Mouse (Mus musculus): ENCODE results near the gene Insm1. TPM values are rescaled to one million over a fixed set of nuclear protein-coding genes. Genes with fewer than 3 reads are reported as not detected.

Insm1 gene
- polyA plus RNA-seq, 1 experiment from 2014 or later, result 0.09 TPM

DNA sequence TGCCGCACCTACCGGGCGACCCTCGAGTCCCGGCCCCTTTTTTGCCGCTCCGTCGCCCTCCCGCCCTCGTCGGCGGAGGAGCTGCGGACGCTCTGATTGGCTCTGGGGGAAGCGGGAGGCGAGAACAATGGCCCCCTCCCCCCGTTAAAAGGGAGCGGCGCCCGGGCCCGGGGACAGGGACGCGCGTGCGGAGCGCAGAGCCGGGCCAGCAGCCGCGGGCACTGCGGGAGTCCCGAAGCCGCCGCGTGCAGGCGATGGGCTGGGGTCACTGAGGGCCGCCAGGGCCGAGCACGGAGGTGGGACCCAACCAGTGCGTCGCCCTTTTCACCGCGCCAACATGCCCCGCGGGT lies 183 bp downstream of the Insm1 start:
- 0 out of 2 replicates have a peak, but pooled peaks have one; percentile 3 for ATAC-seq (ENCODE audit: insufficient number of reproducible peaks, low FRiP score, low TSS enrichment, low read depth)
- peaks cover 90% of the 10 kb centered on the region for H3K27me3 ChIP-seq (ENCODE audit: control insufficient read depth, insufficient read depth, low read length)

DNA sequence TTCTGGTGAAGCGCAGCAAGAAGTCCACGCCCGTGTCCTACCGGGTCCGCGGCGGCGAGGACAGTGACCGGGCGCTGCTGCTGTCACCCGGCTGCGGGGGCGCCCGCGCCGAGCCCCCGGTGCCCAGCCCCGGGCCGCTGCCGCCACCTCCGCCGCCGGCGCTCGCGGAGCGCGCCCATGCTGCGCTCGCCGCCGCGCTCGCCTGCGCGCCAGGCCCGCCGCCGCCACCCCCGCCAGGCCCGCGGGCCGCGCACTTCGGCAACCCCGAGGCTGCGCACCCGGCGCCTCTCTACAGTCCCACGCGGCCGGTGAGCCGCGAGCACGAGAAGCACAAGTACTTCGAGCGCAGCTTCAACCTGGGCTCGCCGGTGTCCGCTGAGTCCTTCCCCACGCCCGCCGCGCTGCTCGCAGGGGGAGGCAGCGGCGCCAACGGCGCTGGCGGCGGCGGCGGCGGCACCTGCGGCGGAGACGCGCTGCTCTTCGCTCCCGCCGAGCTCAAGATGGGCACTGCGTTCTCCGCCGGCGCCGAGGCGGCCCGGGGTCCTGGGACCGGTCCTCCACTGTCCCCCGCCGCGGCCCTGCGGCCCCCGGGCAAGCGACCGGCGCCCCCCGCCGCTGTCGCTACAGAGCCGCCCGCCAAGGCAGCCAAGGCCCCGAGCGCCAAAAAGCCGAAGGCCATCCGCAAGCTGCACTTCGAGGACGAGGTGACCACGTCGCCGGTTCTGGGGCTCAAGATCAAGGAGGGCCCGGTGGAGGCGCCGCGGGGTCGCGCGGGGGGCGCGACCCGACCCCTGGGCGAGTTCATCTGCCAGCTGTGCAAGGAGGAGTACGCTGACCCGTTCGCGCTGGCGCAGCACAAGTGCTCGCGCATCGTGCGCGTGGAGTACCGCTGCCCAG lies 806 bp downstream of the Insm1 start:
- DNase-seq (ENCODE audit: low spot score), result peak; percentile 66

More for the DNA sequence above, 183 bp downstream of the Insm1 start:
- Histone ChIP-seq H3K4me2 (ENCODE audit: low read depth, severe bottlenecking) (peak overlapping the region; percentile 95), H3K36me3 (ENCODE audit: control insufficient read depth, insufficient read depth, low read length) (no peaks in the 10 kb centered on the region), H3K9ac (ENCODE audit: low read length) (peak overlapping the region; percentile 43; the same call in 1 of the 2 replicates), H3K9me3 (ENCODE audit: control insufficient read depth, low read length) (no peaks in the 10 kb centered on the region), H3K4me3 (ENCODE audit: low read depth, low read length) (peak overlapping the region; percentile 47), H3K27ac (replicated peaks; ENCODE audit: low read depth, low read length) (no peak overlapping the region), H3K4me1 (ENCODE audit: control insufficient read depth, insufficient read depth, low read length) (peaks cover 20% of the 10 kb centered on the region)
- WGBS, result under 1% methylated on average over 41 of the region's 44 CpGs
- peak; percentile 61 for DNase-seq (ENCODE audit: low spot score)

DNA sequence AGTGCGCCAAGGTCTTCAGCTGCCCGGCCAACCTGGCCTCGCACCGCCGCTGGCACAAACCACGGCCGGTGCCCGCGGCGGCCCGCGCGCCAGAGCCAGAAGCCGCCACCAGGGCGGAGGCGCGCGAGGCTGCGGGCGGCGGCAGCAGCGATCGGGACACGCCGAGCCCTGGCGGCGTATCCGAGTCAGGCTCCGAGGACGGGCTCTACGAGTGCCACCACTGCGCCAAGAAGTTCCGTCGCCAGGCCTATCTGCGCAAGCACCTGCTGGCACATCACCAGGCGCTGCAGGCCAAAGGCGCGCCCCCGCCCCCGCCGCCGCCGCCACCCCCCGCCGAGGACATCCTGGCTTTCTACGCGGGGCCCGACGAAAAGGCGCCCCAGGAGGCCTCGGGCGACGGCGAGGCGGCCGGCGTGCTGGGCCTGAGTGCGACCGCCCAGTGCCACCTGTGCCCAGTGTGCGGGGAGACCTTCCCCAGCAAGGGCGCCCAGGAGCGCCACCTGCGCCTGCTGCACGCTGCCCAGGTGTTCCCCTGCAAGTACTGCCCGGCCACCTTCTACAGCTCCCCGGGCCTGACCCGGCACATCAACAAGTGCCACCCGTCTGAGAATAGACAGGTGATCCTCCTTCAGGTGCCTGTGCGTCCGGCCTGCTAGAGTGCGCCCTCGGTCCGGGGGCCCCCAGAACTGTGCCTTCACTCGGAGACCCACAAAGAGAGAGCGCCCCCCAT lies 1.6 kb downstream of the Insm1 start:
- no peaks in the 10 kb centered on the region for H3K9me3 ChIP-seq (ENCODE audit: control insufficient read depth, low read length)
- peak overlapping the region; percentile 95 for H3K4me2 ChIP-seq (ENCODE audit: low read depth, severe bottlenecking)
- no peak overlapping the region for H3K27ac ChIP-seq (replicated peaks; ENCODE audit: low read depth, low read length)
- no peak overlapping the region for H3K9ac ChIP-seq (ENCODE audit: low read length)
- H3K4me3 ChIP-seq (ENCODE audit: low read depth, low read length), result peak overlapping the region; percentile 47
- H3K4me1 ChIP-seq (ENCODE audit: control insufficient read depth, insufficient read depth, low read length), result peaks cover 18% of the 10 kb centered on the region
- H3K27me3 ChIP-seq (ENCODE audit: control insufficient read depth, insufficient read depth, low read length), result peaks cover 82% of the 10 kb centered on the region
- under 1% methylated on average over 69 of the region's 75 CpGs for WGBS
- no peak for ATAC-seq (ENCODE audit: insufficient number of reproducible peaks, low FRiP score, low TSS enrichment, low read depth)
- H3K36me3 ChIP-seq (ENCODE audit: control insufficient read depth, insufficient read depth, low read length), result no peaks in the 10 kb centered on the region
- DNase-seq (ENCODE audit: low spot score), result peak; percentile 57

More for the DNA sequence above, 806 bp downstream of the Insm1 start:
- Histone ChIP-seq H3K4me1 (ENCODE audit: control insufficient read depth, insufficient read depth, low read length) (peaks cover 20% of the 10 kb centered on the region), H3K27ac (replicated peaks; ENCODE audit: low read depth, low read length) (no peak overlapping the region), H3K9ac (ENCODE audit: low read length) (peak overlapping the region; percentile 43; the same call in 1 of the 2 replicates), H3K27me3 (ENCODE audit: control insufficient read depth, insufficient read depth, low read length) (peaks cover 90% of the 10 kb centered on the region), H3K4me2 (ENCODE audit: low read depth, severe bottlenecking) (peak overlapping the region; percentile 95), H3K9me3 (ENCODE audit: control insufficient read depth, low read length) (no peaks in the 10 kb centered on the region), H3K4me3 (ENCODE audit: low read depth, low read length) (peak overlapping the region; percentile 47), H3K36me3 (ENCODE audit: control insufficient read depth, insufficient read depth, low read length) (no peaks in the 10 kb centered on the region)
- ATAC-seq (ENCODE audit: insufficient number of reproducible peaks, low FRiP score, low TSS enrichment, low read depth), result no peak
- under 1% methylated on average over 103 of the region's 133 CpGs for WGBS

DNA sequence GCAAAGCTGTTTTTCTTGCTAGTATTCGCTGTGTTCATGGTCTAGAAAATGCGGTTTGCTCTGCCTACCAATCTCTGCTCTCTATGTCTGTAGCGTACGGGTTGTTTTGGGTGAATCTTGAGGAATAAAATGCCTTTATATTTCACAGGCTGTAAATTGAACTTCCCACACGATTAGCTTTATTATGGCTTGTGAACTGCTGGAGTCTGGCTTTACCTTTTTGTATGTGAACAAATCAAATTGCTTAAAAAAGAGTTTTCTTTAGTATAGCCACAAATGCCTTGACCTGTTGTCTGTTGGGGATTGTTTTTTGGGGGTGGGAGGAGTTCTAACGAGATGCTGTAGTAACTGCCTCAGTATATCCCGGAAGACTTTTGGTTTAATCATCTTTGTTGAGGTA lies 2.4 kb downstream of the Insm1 start:
- Histone ChIP-seq H3K9me3 (ENCODE audit: control insufficient read depth, low read length) (no peaks in the 10 kb centered on the region), H3K27ac (replicated peaks; ENCODE audit: low read depth, low read length) (no peak overlapping the region), H3K4me3 (ENCODE audit: low read depth, low read length) (no peak overlapping the region), H3K9ac (ENCODE audit: low read length) (no peak overlapping the region), H3K4me1 (ENCODE audit: control insufficient read depth, insufficient read depth, low read length) (peaks cover 18% of the 10 kb centered on the region), H3K36me3 (ENCODE audit: control insufficient read depth, insufficient read depth, low read length) (no peaks in the 10 kb centered on the region), H3K4me2 (ENCODE audit: low read depth, severe bottlenecking) (no peak overlapping the region), H3K27me3 (ENCODE audit: control insufficient read depth, insufficient read depth, low read length) (peaks cover 75% of the 10 kb centered on the region)
- DNase-seq (ENCODE audit: low spot score) (no peak), ATAC-seq (ENCODE audit: insufficient number of reproducible peaks, low FRiP score, low TSS enrichment, low read depth) (no peak)
- WGBS, result 14% methylated on average over 7 of the region's 7 CpGs

DNA sequence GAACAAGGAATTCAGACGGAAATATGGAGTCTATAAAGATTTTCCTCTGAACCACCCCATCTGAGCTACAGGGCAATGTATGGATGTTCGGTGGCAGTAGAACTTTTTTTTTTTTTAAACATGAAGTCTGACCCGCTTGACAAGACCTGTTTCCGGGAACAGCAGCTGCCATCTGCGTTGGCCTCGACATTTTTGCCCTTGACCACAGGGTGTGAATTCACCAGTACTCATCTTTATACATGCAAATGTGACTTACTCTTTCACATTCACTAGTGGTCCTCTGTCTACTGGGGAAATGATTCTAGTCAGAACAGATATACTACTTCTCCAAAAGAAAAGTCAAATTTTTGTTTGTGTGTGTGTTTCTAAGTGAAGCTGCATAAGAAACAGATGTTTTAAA lies 4.1 kb downstream of the Insm1 start:
- H3K27me3 ChIP-seq (ENCODE audit: control insufficient read depth, insufficient read depth, low read length), result peaks cover 62% of the 10 kb centered on the region
- H3K36me3 ChIP-seq (ENCODE audit: control insufficient read depth, insufficient read depth, low read length), result no peaks in the 10 kb centered on the region
- no peak overlapping the region for H3K4me2 ChIP-seq (ENCODE audit: low read depth, severe bottlenecking)
- peaks cover 17% of the 10 kb centered on the region for H3K4me1 ChIP-seq (ENCODE audit: control insufficient read depth, insufficient read depth, low read length)
- WGBS, result 15% methylated on average over 6 of the region's 6 CpGs
- no peaks in the 10 kb centered on the region for H3K9me3 ChIP-seq (ENCODE audit: control insufficient read depth, low read length)
- no peak overlapping the region for H3K9ac ChIP-seq (ENCODE audit: low read length)
- DNase-seq (ENCODE audit: low spot score), result no peak
- ATAC-seq (ENCODE audit: insufficient number of reproducible peaks, low FRiP score, low TSS enrichment, low read depth), result no peak
- H3K27ac ChIP-seq (replicated peaks; ENCODE audit: low read depth, low read length), result no peak overlapping the region
- no peak overlapping the region for H3K4me3 ChIP-seq (ENCODE audit: low read depth, low read length)

DNA sequence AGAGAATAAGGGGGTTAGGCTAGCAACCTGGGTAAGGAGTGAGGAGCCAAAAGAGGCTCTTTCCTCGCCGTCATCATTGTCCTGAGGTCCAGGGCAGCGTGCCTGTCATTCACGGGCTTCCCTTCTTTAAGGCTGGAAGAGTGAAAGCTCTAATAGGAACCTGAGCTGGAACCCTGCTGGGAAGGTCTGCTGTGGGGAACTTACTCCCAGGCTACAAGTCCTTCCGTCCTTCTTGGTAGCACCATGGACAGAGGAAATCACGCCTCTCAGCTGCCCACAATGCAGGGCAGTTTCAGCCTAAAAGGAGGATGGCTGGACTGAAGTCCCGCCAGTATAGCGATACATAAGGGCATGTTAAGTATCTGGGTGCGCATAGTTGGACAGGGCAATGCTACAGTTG lies 4.8 kb downstream of the Insm1 start:
- no peaks in the 10 kb centered on the region for H3K36me3 ChIP-seq (ENCODE audit: control insufficient read depth, insufficient read depth, low read length)
- ATAC-seq (ENCODE audit: insufficient number of reproducible peaks, low FRiP score, low TSS enrichment, low read depth) (peak; percentile 42; the same call in 1 of the 2 replicates), DNase-seq (ENCODE audit: low spot score) (peak; percentile 80)
- no peaks in the 10 kb centered on the region for H3K9me3 ChIP-seq (ENCODE audit: control insufficient read depth, low read length)
- no peak overlapping the region for H3K27ac ChIP-seq (replicated peaks; ENCODE audit: low read depth, low read length)
- H3K4me2 ChIP-seq (ENCODE audit: low read depth, severe bottlenecking), result no peak overlapping the region
- no peak overlapping the region for H3K4me3 ChIP-seq (ENCODE audit: low read depth, low read length)
- 6% methylated on average over 9 of the region's 9 CpGs for WGBS
- H3K9ac ChIP-seq (ENCODE audit: low read length), result no peak overlapping the region
- peaks cover 56% of the 10 kb centered on the region for H3K27me3 ChIP-seq (ENCODE audit: control insufficient read depth, insufficient read depth, low read length)
- H3K4me1 ChIP-seq (ENCODE audit: control insufficient read depth, insufficient read depth, low read length), result peaks cover 10% of the 10 kb centered on the region

DNA sequence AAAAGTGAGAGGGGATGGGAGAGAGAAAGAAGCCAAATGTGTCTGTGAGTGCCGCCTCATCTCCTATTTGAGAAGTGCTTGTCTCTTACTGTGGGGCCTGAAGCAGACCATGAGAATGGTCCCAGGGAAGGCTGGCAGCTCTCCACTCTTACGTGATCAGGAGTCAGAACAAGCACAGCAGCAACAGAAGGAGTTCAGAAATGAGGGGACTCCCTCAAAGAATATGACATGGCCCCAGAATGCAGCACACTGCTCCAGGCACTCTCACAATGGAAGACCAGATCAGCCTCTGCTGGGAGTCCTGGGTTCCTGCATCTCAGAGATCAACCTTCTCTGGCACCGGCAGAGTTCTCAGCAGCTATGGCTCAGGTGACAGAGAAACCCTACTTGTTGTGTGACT lies 5.9 kb downstream of the Insm1 start:
- no peaks in the 10 kb centered on the region for H3K36me3 ChIP-seq (ENCODE audit: control insufficient read depth, insufficient read depth, low read length)
- H3K9me3 ChIP-seq (ENCODE audit: control insufficient read depth, low read length), result no peaks in the 10 kb centered on the region
- no peak overlapping the region for H3K4me2 ChIP-seq (ENCODE audit: low read depth, severe bottlenecking)
- ATAC-seq (ENCODE audit: insufficient number of reproducible peaks, low FRiP score, low TSS enrichment, low read depth), result no peak
- no peak overlapping the region for H3K4me3 ChIP-seq (ENCODE audit: low read depth, low read length)
- H3K27ac ChIP-seq (replicated peaks; ENCODE audit: low read depth, low read length), result no peak overlapping the region
- no peak for DNase-seq (ENCODE audit: low spot score)
- peaks cover 9% of the 10 kb centered on the region for H3K4me1 ChIP-seq (ENCODE audit: control insufficient read depth, insufficient read depth, low read length)
- no peak overlapping the region for H3K9ac ChIP-seq (ENCODE audit: low read length)
- peaks cover 44% of the 10 kb centered on the region for H3K27me3 ChIP-seq (ENCODE audit: control insufficient read depth, insufficient read depth, low read length)
- WGBS, result 62% methylated on average over 3 of the region's 3 CpGs

DNA sequence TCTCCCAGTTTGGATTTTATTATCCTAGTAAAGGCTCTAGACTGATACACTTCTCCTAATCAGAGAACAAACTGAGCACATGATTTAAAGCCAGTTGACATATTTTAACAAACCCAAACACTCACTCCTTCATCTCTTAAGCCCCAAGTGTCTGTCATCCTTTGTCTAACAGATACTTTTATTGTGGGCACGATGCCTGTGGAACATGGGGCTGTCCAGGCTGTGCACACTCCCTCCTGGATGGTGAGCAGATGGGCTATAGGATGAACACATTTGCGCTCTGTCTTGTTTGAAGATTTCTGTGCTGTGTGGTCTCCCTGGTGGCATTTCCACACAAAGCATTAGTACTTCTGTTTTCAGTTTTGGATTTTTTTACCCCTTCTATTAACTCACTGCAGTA lies 6.7 kb downstream of the Insm1 start:
- Histone ChIP-seq H3K27me3 (ENCODE audit: control insufficient read depth, insufficient read depth, low read length) (peaks cover 36% of the 10 kb centered on the region), H3K9me3 (ENCODE audit: control insufficient read depth, low read length) (no peaks in the 10 kb centered on the region), H3K27ac (replicated peaks; ENCODE audit: low read depth, low read length) (no peak overlapping the region), H3K4me3 (ENCODE audit: low read depth, low read length) (no peak overlapping the region), H3K36me3 (ENCODE audit: control insufficient read depth, insufficient read depth, low read length) (no peaks in the 10 kb centered on the region), H3K4me2 (ENCODE audit: low read depth, severe bottlenecking) (no peak overlapping the region), H3K4me1 (ENCODE audit: control insufficient read depth, insufficient read depth, low read length) (peaks cover under 1% of the 10 kb centered on the region; the same call in 1 of the 2 replicates), H3K9ac (ENCODE audit: low read length) (no peak overlapping the region)
- DNase-seq (ENCODE audit: low spot score) (no peak), ATAC-seq (ENCODE audit: insufficient number of reproducible peaks, low FRiP score, low TSS enrichment, low read depth) (no peak)
- WGBS, result 70% methylated on average over 2 of the region's 2 CpGs

Data from limb, embryonic 11.5 days (tissue).